Mouse (Mus musculus): ENCODE data around the gene Trcg1. TPM values are rescaled to one million over a fixed set of nuclear protein-coding genes. Genes with fewer than 3 reads are reported as not detected.

Gene Trcg1
- total and polyA plus RNA-seq, 2 experiments: not detected

GRCm38 (mm10) chr9:57209316-57209715 is 27.0 kb upstream of the Trcg1 start:
- no peak for TF ChIP-seq POLR2A (IDR thresholded peaks at IDR 0.05; ENCODE audit: extremely low read depth, insufficient read depth, low read length)
- TF ChIP-seq CTCF (IDR thresholded peaks at IDR 0.05; ENCODE audit: low read depth, low read length): peak; percentile 32; the same call in 1 of the 2 replicates
- Histone ChIP-seq H3K36me3 (ENCODE audit: control insufficient read depth, insufficient read depth, low read length) (no peaks in the 10 kb centered on the region), H3K4me3 (ENCODE audit: insufficient read depth, low read depth, low read length) (no peak overlapping the region), H3K4me1 (ENCODE audit: control insufficient read depth, insufficient read depth, low read length) (peaks cover 3% of the 10 kb centered on the region), H3K79me2 (ENCODE audit: control insufficient read depth, insufficient read depth, low read length) (no peaks in the 10 kb centered on the region), H3K9ac (ENCODE audit: low read depth, low read length) (no peak overlapping the region), H3K27me3 (ENCODE audit: control insufficient read depth, insufficient read depth, low read length) (no peaks in the 10 kb centered on the region), H3K27ac (replicated peaks; ENCODE audit: insufficient read depth, low read depth, low read length) (no peak overlapping the region)
- peak; percentile 58 for DNase-seq (ENCODE audit: extremely low read depth, low read depth, low spot score)
- WGBS: 41% methylated on average over 3 of the region's 3 CpGs

GRCm38 (mm10) chr9:57212448-57213222 is 23.7 kb upstream of the Trcg1 start:
- no peak overlapping the region for H3K9ac ChIP-seq (ENCODE audit: low read depth, low read length)
- no peaks in the 10 kb centered on the region for H3K36me3 ChIP-seq (ENCODE audit: control insufficient read depth, insufficient read depth, low read length)
- no peak overlapping the region; the same call in 1 of the 2 replicates for H3K27ac ChIP-seq (replicated peaks; ENCODE audit: insufficient read depth, low read depth, low read length)
- 71% methylated on average over 9 of the region's 9 CpGs for WGBS
- peak; percentile 72 for DNase-seq (ENCODE audit: extremely low read depth, low read depth, low spot score)
- H3K4me1 ChIP-seq (ENCODE audit: control insufficient read depth, insufficient read depth, low read length): peaks cover 11% of the 10 kb centered on the region
- TF ChIP-seq POLR2A (IDR thresholded peaks at IDR 0.05; ENCODE audit: extremely low read depth, insufficient read depth, low read length) (no peak), CTCF (IDR thresholded peaks at IDR 0.05; ENCODE audit: low read depth, low read length) (no peak)
- no peak overlapping the region for H3K4me3 ChIP-seq (ENCODE audit: insufficient read depth, low read depth, low read length)
- H3K79me2 ChIP-seq (ENCODE audit: control insufficient read depth, insufficient read depth, low read length): no peaks in the 10 kb centered on the region
- no peaks in the 10 kb centered on the region for H3K27me3 ChIP-seq (ENCODE audit: control insufficient read depth, insufficient read depth, low read length)

GRCm38 (mm10) chr9:57214500-57214899 is 21.9 kb upstream of the Trcg1 start:
- no peak for TF ChIP-seq POLR2A (IDR thresholded peaks at IDR 0.05; ENCODE audit: extremely low read depth, insufficient read depth, low read length)
- no peak for TF ChIP-seq CTCF (IDR thresholded peaks at IDR 0.05; ENCODE audit: low read depth, low read length)

GRCm38 (mm10) chr9:57217220-57217619 is 19.1 kb upstream of the Trcg1 start:
- Histone ChIP-seq H3K9ac (ENCODE audit: low read depth, low read length) (no peak overlapping the region), H3K4me3 (ENCODE audit: insufficient read depth, low read depth, low read length) (no peak overlapping the region), H3K36me3 (ENCODE audit: control insufficient read depth, insufficient read depth, low read length) (no peaks in the 10 kb centered on the region), H3K4me1 (ENCODE audit: control insufficient read depth, insufficient read depth, low read length) (peaks cover 24% of the 10 kb centered on the region), H3K27me3 (ENCODE audit: control insufficient read depth, insufficient read depth, low read length) (no peaks in the 10 kb centered on the region), H3K27ac (replicated peaks; ENCODE audit: insufficient read depth, low read depth, low read length) (no peak overlapping the region), H3K79me2 (ENCODE audit: control insufficient read depth, insufficient read depth, low read length) (no peaks in the 10 kb centered on the region)
- no peak for DNase-seq (ENCODE audit: extremely low read depth, low read depth, low spot score)
- WGBS: 91% methylated on average over 6 of the region's 6 CpGs
- TF ChIP-seq POLR2A (IDR thresholded peaks at IDR 0.05; ENCODE audit: extremely low read depth, insufficient read depth, low read length) (no peak), CTCF (IDR thresholded peaks at IDR 0.05; ENCODE audit: low read depth, low read length) (no peak)

More at GRCm38 (mm10) chr9:57214500-57214899, 21.9 kb upstream of the Trcg1 start:
- Histone ChIP-seq H3K36me3 (ENCODE audit: control insufficient read depth, insufficient read depth, low read length) (no peaks in the 10 kb centered on the region), H3K79me2 (ENCODE audit: control insufficient read depth, insufficient read depth, low read length) (no peaks in the 10 kb centered on the region), H3K4me1 (ENCODE audit: control insufficient read depth, insufficient read depth, low read length) (peaks cover 20% of the 10 kb centered on the region), H3K27ac (replicated peaks; ENCODE audit: insufficient read depth, low read depth, low read length) (no peak overlapping the region), H3K27me3 (ENCODE audit: control insufficient read depth, insufficient read depth, low read length) (no peaks in the 10 kb centered on the region), H3K4me3 (ENCODE audit: insufficient read depth, low read depth, low read length) (no peak overlapping the region), H3K9ac (ENCODE audit: low read depth, low read length) (no peak overlapping the region)
- DNase-seq (ENCODE audit: extremely low read depth, low read depth, low spot score): no peak
- WGBS: 79% methylated on average over 6 of the region's 6 CpGs

GRCm38 (mm10) chr9:57218776-57219175 is 17.6 kb upstream of the Trcg1 start:
- DNase-seq (ENCODE audit: extremely low read depth, low read depth, low spot score): peak; percentile 98
- peak overlapping the region; percentile 45 for H3K27ac ChIP-seq (replicated peaks; ENCODE audit: insufficient read depth, low read depth, low read length)
- no peak overlapping the region for H3K9ac ChIP-seq (ENCODE audit: low read depth, low read length)
- H3K36me3 ChIP-seq (ENCODE audit: control insufficient read depth, insufficient read depth, low read length): no peaks in the 10 kb centered on the region
- H3K4me1 ChIP-seq (ENCODE audit: control insufficient read depth, insufficient read depth, low read length): peaks cover 26% of the 10 kb centered on the region
- WGBS: 29% methylated on average over 5 of the region's 5 CpGs
- H3K4me3 ChIP-seq (ENCODE audit: insufficient read depth, low read depth, low read length): no peak overlapping the region
- no peaks in the 10 kb centered on the region for H3K27me3 ChIP-seq (ENCODE audit: control insufficient read depth, insufficient read depth, low read length)
- no peak for TF ChIP-seq POLR2A (IDR thresholded peaks at IDR 0.05; ENCODE audit: extremely low read depth, insufficient read depth, low read length)
- TF ChIP-seq CTCF (IDR thresholded peaks at IDR 0.05; ENCODE audit: low read depth, low read length): 0 out of 2 replicates have a peak, but pooled peaks have one; percentile 10
- no peaks in the 10 kb centered on the region for H3K79me2 ChIP-seq (ENCODE audit: control insufficient read depth, insufficient read depth, low read length)

- Histone ChIP-seq H3K27ac (replicated peaks; ENCODE audit: insufficient read depth, low read depth, low read length) (peak overlapping the region; percentile 45), H3K4me1 (ENCODE audit: control insufficient read depth, insufficient read depth, low read length) (peaks cover 26% of the 10 kb centered on the region), H3K79me2 (ENCODE audit: control insufficient read depth, insufficient read depth, low read length) (no peaks in the 10 kb centered on the region), H3K36me3 (ENCODE audit: control insufficient read depth, insufficient read depth, low read length) (no peaks in the 10 kb centered on the region), H3K27me3 (ENCODE audit: control insufficient read depth, insufficient read depth, low read length) (no peaks in the 10 kb centered on the region), H3K9ac (ENCODE audit: low read depth, low read length) (no peak overlapping the region), H3K4me3 (ENCODE audit: insufficient read depth, low read depth, low read length) (no peak overlapping the region)
- TF ChIP-seq POLR2A (IDR thresholded peaks at IDR 0.05; ENCODE audit: extremely low read depth, insufficient read depth, low read length) (no peak), CTCF (IDR thresholded peaks at IDR 0.05; ENCODE audit: low read depth, low read length) (no peak)
- WGBS: 25% methylated on average over 1 of the region's 1 CpGs
- DNase-seq (ENCODE audit: extremely low read depth, low read depth, low spot score): no peak
Observed at GRCm38 (mm10) chr9:57219511-57219910, 16.8 kb upstream of the Trcg1 start.
